Mouse (Mus musculus) liver (tissue): ENCODE measurements around the gene Dhx29.
A peak's percentile ranks its signal among the peaks of the same experiment; 100 is the strongest.

Experiments
- DNase-seq: peaks from one replicate; pipeline ENCODE4 v3.0.0-alpha.2; 2020; ENCODE audit warnings: mixed read lengths

The Dhx29 gene

DNA sequence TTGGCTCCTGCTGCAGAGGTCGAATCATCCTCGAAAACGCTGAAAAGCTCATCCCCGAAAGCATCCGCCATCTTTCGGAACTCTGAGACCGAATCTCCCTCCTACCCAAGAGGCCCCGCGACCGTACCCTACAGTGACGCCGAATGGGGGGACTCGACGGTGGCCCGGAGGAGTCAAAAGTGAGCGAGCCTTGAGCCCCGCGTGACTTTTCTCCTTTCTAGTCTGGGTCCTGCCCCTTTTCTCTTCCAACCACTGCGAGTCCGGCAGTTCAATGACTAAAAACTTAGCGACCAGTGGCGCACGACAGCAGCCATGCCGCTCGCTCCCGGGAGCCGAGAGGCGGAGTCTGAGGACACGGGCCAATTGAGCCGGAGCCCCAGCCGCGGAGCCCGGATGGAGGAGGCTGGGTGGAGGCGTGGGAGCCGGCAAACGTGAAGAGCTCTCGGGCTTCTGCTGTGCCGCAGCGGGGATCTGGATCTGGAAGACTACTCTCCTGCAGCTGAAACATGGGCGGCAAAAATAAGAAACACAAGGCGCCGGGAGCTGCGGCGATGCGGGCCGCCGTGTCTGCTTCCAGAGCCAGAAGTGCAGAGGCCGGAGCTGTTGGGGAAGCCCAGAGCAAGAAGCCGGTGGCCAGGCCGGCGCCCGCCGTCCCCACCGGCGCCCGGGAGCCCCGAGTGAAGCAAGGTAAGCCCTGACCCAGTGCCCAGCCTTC lies at the start of gene Dhx29, which contains the start of gene Mtrex:
Gene Dhx29, plus strand, starts transcription at position 168 of the 715 bp plus-strand sequence.
Gene Mtrex, minus strand, starts transcription at position 112 of the 715 bp plus-strand sequence.
- peak; percentile 96 for DNase-seq

DNA sequence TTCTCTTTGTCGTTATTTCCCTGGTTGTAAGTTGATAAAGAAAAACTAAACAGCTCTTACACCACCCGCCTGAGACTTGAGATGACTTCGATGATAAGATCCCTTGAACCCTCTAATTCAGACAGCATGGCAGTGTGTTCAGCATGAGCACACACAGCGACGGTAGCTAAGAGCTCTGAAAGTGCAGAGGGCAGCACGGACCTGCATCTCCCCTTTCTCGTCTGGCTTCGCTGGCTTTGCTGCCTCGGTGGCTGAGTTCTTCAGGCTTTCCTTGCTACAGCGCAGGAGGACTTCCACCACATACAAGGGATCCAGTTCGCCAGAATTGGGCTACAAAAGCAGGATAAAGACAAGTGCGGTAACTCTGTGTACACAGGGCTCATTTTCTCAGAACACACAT lies 40.0 kb upstream of the Dhx29 start:
- DNase-seq, result no peak

DNA sequence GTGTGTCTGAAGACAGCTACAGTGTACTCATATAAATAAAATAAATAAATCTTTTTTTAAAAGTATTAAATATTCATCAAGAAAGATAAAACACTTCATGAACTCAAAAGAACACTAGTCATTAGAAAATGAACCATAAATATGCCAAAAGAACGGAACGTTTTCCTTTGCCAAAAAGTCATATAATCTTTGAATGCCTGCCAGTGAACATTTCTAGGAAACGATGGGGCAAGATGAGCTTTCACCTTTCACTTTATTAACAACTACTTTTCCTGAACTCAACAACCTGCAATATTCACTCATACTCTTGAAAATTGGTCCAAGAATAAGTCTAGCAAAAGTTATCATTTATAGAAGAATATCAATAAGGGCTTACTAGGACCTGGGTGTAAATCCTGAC lies 25.1 kb upstream of the Dhx29 start:
- no peak for DNase-seq

DNA sequence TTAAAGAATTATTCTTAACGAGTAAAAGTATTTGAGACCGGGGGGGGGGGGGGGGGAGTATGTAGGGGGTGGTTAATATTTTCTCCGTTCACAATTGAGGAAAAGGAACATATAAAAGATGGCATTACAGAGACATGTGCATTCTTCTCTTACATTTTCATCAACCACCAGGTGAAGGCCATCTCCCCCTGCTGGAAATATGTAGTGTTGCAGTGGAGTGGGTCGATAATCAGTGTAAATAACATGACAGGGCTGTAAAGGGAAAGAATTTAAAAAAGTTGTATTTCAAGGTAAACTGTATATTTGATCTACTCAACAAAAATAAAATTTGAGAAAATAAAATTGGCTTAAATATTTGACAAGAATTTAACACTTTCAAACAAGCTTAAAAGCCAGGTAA lies 17.6 kb upstream of the Dhx29 start:
- DNase-seq, result peak; percentile 42

DNA sequence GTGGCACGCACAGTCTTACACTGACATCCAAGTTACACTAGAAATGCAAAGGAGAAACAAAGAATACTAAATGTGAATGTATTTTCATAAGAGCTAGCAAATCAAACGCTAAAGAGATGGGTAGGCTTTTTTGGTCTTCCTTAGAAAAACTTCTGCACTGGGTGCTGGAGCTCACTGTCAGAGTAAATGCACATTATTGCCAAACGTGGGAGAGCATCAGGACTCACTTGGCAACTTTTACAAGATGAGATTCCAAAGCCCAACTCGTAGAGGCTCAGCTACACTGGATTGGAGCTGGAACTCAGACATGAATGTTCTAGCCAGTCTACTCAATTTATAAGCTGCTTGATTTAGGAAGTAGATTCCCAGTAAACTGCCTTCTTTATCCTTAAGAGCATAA lies 16.8 kb upstream of the Dhx29 start:
- no peak for DNase-seq

DNA sequence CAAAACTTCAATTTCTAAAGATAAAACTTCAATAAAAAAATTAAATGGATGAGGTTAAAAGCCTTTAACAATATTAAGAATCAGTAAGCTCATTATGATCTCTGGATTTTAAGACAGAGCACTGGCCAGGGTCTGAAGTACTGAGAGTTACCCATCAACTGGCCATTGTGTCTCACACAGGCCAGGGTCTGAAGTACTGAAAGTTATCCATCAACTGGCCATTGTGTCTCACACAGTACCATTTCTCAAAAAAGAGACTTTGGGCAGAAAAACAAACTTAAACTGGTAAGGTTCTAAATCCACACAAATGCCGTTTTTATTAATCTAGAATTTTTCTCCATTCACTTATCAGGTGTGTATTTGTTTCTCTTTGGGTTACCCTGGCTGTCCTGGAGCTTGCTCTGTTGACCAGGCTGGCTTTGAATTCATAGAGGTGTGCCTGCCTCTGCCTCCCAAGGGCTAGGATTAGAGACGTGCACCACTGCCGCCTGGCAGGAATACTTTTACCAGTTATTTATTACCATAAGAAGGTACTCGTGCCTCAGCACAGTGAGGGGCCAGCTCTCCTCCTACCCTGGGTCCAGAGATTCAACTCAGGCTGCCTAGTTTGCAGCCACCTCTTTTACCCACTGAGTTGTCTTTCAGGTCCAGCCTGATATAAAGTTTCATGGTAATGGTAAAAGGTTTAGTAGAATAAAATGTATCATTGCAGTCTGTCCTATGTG lies 8.0 kb upstream of the Dhx29 start:
- DNase-seq, result no peak

DNA sequence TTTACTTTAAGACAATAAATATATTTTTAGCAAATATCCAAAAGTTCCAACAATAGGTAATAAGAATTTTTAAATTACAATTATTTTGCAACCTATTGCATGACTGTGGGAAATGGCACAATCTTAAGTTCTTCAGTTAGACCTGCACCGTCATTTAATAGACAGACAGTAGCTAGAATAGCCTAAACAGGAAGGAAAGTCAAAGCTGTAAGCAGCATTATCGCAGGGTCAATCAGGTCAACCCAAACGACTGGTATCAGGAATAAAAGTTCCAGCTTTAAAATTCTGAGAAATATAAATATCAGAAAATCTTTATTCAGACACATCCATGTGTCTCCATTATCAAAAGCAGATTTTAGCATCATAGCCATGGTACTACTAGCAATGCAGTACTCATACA lies 6.3 kb upstream of the Dhx29 start:
- DNase-seq, result no peak

DNA sequence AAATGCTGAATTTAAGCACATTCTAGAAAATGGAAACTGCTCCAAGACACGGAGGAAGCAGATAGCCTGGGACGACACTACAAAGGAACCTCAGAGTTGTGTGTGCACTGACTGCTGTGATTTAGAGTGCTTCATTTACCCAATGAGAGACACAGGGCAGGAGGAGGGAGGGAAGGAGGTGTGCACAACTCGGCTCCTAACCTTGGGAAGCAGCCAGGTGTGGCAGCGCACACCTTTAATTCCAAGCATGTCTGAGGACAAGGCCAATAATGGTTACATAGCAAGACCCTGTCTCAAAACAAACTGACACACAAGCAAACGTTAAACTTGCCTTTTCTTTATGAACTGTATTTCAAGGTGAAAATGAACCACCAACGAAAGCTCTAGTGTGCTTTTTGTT lies 2.0 kb upstream of the Dhx29 start:
- no peak for DNase-seq

DNA sequence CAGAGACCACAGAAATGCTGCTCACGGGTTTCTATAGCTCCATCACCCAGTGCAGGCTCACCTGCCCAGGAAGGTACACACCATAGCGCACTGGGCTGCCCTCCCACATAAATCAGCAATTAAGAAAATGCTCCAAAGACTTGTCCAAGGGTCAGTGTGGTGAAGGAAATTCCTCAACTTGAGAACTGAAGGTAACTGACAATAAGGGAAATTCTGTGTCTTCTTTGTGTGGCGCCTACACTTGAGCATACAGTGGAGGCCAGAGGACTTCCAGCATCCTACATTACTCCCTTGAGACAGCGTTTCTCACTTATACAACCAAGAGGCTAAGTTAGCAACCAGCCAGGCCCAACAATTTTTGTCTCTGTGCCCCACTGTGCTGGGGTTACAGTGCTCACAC lies 1.3 kb upstream of the Dhx29 start:
- no peak for DNase-seq

DNA sequence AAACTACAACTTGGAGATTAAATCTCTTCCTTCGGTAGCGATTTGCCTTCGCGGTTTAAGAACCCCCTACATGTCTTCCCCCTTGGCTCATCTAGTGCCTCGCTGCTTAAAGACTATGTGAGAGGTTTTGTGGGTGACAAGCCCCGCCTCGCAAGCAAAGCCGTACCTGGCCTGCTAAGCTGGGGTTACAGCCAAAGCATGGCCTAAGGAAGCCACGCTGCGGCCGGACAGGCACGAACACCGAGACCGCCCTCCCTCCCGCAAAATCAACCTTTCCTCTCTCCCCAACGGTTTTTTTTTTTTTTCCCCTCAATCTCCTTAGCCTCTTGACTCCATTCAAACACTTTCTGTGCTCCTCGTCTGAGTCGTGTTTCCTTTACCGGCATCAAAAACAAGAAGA lies 458 bp upstream of the Dhx29 start:
- DNase-seq, result peak; percentile 72

DNA sequence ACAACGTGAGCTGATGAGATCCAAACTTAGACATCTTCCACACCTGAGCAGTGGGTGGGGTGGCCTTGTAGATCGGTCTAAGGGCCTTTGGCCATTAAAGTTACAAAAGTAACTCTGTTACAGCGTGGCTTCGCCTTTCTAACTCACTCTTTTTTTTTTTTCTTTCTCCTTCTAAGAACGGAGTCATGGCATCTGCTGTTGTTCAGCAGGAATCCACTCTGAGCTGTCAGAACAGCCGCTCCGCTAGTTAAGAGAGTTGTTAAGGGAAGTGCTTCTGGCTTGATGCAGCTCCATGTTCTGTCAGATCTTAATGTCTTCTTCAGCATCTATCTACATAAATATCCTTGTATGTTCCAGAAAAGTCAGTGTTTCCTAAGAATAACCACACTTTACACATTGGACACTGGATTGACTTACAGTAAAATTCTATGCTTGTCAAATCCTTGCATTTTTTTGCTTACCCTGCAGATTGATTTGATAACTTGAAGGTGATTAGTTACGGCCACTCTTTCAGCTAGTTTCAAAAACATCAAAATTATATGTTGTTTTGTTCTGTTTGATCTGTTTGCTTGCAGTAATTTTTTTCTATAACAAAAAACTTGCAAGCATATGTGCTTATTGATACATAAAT lies 899 bp downstream of the Dhx29 start:
- no peak for DNase-seq

DNA sequence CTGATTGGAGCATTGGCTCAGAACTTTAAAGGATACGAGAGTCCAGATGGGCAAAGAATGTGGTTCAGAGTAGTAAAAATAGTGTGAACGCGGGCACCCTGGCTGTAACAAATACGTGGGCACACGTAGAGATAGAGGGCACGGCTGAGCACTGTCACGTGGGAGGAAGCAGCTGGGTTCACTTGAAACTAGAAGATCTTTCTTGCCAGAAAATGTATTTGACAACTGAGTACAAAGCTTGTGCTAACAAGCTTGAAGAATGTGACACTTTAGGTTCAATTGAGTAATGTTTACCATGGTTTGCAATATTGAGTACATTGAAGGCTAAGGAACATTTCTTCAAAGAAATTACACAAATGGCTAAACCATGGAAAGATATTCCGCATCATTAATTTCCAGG lies 10.9 kb downstream of the Dhx29 start:
- DNase-seq, result no peak

DNA sequence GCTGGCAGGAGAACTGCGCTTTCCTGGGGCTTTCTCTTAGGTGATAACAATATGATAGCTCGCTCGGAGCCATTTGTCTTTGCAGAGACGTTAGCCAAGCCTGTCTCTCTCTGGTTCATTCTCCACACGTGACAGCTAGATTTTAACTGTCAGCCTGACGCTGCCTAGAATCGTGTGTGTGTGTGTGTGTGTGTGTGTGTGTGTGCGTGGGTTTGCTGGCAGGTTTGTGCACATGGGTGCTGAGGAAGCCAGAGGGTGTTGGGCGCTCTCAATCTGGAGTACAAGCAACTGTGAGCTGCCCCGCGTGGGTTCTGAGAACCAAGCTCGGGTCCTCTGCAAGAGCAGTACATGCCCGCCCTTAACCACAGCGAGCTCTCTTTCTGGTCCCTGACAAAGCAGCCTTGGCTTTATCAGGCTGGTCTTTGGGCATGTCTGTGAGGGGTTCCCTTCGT lies 14.7 kb downstream of the Dhx29 start:
- peak; percentile 34 for DNase-seq

DNA sequence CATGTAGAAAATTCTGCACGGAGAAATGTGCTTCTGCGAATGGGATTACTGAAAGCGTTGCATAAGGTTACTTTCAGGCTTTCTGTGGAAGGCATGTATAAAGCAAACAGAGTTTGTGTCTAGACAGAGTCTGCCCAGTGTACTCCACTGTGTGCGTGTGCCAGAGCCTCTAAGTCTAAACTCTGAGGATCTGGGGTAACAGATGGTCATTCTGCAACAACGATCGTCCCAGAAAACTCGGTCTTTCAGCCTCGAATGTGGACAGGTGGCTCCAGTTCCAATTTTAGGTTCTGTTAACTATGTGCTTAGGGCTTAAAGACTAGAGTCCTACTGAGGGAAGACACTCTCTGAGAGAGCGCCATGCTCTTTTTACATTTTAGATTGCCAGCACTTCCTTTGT lies 18.1 kb downstream of the Dhx29 start:
- DNase-seq, result no peak

DNA sequence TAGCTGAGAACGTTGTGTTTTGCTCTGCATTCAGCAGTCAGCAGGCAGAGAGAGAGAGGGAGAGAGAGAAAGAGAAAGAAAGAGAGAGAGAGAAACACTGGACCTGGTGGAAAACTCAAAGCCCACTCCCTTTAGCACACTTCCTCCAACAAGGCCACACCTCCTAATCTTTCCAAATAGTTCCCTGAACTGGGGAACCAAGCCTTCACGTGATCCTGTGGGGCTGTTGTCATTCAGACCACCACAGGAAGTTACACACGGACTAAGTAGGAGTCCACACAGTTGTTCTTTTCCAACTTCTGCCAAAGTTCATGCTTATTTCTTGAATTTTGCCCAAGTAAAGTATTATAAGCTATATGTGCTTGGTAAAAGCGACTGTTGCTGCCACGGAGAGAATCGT lies 18.6 kb downstream of the Dhx29 start:
- no peak for DNase-seq

DNA sequence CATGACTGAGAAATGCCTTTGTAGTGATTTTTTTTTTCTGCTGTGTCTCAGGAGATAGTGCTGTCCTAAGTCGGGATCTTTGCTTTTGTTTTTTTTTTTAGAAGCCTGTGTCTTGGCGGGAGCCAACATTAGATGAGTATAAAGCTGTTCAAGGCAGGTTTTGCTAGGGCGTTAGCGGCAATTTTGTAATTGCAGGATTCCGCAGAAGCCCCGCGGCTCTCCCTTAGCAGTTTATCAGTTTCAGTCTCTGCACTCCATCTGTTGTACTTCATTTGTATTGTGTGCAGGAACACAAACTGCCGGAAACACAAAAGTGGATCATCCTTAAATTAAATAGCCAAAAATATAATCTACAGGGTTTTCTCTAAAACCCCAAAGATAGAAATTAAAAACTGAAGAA lies 26.8 kb downstream of the Dhx29 start:
- DNase-seq, result no peak

DNA sequence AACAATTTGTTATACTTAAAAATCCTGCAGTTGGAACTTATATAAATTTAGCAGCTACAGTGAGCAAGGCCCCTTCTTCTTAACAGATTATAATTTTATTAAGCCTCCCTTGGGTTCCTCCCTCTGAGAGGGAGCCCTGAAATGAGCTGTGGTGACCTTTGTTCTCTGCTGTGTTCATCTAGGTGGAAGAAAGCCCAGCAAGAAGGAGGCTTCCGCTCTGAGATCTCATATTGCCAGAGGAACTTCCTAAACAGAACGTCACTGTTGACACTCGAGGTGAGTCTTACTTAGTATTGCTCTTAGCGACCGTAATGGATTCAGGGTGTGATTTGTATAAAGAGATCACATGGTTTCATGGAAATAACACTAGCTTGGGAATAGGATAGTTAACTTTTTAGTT lies 35.8 kb downstream of the Dhx29 start:
- DNase-seq, result no peak

DNA sequence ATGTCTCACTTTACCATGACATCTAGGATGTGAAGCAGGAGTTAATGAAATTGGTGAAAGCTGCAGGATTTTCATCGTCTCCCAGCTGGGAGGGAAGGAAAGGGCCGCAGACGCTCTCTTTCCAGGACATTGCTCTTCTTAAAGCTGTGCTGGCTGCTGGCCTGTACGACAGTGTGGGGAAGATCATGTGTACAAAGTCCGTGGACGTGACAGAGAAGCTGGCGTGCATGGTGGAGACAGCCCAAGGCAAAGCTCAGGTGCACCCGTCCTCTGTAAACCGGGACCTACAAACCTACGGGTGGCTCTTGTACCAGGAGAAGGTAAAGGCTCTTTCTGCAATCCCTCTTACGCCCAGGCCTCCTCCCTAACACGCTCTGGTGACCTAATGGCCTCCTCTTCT lies 37.2 kb downstream of the Dhx29 start:
- DNase-seq, result no peak

DNA sequence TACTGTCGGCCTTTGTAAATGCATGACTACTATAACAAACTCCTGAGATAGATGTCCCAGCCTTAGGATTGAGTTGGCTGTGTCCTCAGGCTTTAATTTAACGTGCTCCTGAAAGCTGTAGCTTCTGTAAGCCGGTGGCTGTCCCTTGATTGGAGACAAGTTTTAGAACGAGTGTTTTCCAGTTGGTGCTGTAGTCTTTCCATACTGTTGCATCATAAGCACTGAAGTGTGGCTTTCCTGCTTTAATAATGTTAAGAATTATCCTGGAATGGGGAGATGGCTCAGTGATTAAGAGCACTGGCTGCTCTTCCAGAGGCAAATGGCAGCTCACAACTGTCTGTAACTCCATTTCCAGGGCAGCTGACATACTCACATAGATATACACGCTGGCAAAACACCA lies 40.0 kb downstream of the Dhx29 start:
- no peak for DNase-seq

DNA sequence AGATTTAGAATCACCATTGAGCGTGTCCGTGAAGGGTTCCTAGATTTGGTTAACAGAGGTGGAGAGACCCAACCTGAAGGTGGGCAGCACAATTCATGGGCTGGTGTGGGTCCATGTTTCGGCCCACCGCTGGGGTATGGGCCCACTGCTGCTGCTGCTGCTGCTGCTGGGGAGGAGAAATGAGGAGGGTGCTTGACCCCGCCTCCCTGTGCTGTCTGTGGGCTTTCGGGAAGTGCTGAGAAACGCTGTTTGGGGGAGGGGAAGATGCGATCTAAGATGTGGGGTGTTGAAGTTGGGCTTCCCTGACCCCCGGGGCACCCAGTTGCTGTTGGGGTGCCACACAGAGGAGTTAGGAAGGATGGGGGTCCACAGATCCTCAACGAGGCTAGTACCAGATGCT lies 49.5 kb downstream of the Dhx29 start:
- DNase-seq, result no peak

DNA sequence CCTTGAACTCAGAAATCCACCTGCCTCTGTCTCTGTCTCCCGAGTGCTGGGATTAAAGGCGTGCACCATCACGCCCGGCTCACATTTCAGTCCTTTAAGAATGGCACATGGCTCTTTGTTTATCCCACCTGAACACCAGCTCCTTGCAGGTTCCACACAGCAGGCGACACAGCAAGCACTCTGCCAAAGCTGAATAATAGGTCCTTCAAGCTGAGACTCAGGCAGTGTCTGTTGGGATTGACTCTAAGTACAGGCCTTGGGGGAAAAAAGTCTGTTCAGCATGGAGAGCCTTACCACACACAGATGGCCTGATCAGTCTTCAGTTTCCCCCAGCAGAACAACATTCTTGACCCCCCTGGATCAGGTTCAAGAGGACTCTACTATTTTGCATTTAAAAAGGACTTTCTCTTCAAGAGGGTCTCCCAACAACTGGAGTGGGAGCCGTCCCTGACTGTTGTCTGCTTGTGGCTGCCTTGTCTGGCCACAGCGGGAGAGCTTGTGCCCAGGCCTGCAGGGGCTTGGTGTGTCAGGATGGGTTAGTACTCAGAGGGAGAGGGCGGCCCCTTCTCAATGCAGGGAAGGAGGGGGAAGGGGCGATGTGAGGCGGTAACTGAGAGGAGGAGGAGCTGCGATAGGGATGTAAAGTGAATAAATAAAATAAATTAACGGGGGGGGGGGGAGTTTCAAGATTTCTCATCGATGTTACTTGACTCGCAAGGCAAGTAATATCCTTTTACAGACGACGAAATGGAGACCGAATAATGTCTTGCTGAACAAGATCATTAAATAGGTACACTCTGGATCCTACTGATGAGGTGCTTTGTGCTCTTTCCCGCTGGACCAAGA lies 58.6 kb downstream of the Dhx29 start:
- no peak for DNase-seq

DNA sequence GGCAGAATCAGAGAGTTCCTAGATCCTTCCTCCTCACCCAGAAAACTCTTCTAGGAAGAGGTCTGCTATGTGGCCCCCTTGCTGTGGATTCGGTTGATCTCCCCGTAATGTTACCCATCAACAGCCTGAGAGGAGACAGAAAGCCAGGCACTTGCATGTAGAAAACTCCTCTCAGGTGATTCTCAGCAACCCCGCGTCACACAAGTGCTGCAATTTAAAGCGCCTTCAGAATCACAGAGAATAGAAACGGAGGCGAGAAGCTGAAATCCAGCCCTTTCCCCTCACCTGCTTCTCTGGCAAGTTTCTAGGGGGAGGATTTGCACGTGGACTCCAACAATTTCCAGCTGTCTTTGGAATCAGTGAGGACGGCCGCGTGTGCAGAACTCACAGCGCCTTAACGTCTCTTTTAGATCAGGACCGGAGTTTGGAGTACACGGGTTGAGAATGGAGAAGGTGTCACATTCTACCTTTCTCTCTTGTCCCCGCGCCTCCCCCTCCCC lies 59.2 kb downstream of the Dhx29 start:
- no peak for DNase-seq

DNA sequence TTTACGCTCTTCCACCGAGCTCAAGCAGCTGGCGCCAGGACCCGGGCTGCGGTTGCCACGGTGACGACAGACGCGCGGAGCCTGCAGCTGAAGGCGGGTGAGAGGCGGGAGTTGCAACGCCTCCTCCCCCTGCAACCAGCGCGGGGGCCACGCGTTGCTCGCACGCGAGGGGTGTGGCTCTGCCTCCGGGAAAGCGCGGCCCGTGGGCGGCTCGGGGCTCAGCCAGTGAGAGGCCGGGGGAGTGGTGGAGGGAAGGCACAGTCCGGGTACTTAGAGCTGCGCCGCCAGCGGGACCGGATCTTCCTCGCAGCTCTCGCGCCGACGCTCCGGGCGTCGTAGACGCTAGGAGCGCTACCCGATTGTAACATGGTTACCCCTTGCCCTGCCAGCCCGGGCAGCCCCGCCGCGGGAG lies 60.3 kb downstream of the Dhx29 start, which contains the start of gene Ccno:
Gene Ccno, plus strand, starts transcription at position 271 of the 412 bp plus-strand sequence.
- peak; percentile 85 for DNase-seq
